Mouse (Mus musculus) stomach, postnatal 0 days (tissue): ENCODE data around the gene Pan2. TPM values are rescaled to one million over a fixed set of nuclear protein-coding genes. Genes with fewer than 3 reads are reported as not detected.
A peak's percentile ranks its signal among the peaks of the same experiment; 100 is the strongest.

Source experiments
- ATAC-seq: fragments of 200-750 bp; cut with Nextera tagmentation; 2 replicates; pipeline ENCODE4 v1.8.0; 2017; ENCODE audit not compliant: low FRiP score, low TSS enrichment
- DNase-seq: peaks from one replicate; pipeline ENCODE4 v3.0.0-alpha.2; 2016; ENCODE audit warnings: low spot score
- H3K27ac ChIP-seq: fragments of 300-500 bp; sonication (generic); replicated peaks from 2 replicates; pipeline ENCODE4 v1.5.1; 2014; ENCODE audit warnings: mild to moderate bottlenecking, control low read depth
- H3K27me3 ChIP-seq: fragments of 300-500 bp; sonication (generic); 2 replicates; pipeline ENCODE4 v1.6.1; 2014; ENCODE audit warnings: low read length; ENCODE audit not compliant: control insufficient read depth, insufficient read depth
- H3K36me3 ChIP-seq: fragments of 300-500 bp; sonication (generic); 2 replicates; pipeline ENCODE4 v1.6.1; 2014; ENCODE audit warnings: low read length, mixed read lengths; ENCODE audit not compliant: control insufficient read depth, insufficient read depth
- H3K4me1 ChIP-seq: fragments of 300-500 bp; sonication (generic); replicated peaks from 2 replicates; pipeline ENCODE4 v1.6.1; 2014; ENCODE audit warnings: antibody characterized with exemption; ENCODE audit not compliant: control insufficient read depth, insufficient read depth
- H3K4me2 ChIP-seq: fragments of 300-500 bp; sonication (generic); replicated peaks from 2 replicates; pipeline ENCODE4 v1.6.1; 2014; ENCODE audit warnings: low read depth, mild to moderate bottlenecking, control low read depth, moderate library complexity
- H3K4me3 ChIP-seq: fragments of 300-500 bp; sonication (generic); 2 replicates; pipeline ENCODE4 v1.5.1; 2014; ENCODE audit warnings: low read depth, low read length, control low read depth
- H3K9ac ChIP-seq: fragments of 300-500 bp; sonication (generic); 2 replicates; pipeline ENCODE4 v1.6.1; 2014; ENCODE audit warnings: mild to moderate bottlenecking, low read length, control low read depth, mixed read lengths
- H3K9me3 ChIP-seq: fragments of 300-500 bp; sonication (generic); 2 replicates; pipeline ENCODE4 v1.6.1; 2016; ENCODE audit warnings: low read length; ENCODE audit not compliant: control insufficient read depth
- CTCF ChIP-seq: IDR thresholded peaks from 2 replicates; pipeline ENCODE4 v1.5.1; 2016; ENCODE audit warnings: antibody characterized with exemption, low read depth, mild to moderate bottlenecking, moderate library complexity
- EP300 ChIP-seq: optimal IDR thresholded peaks from 2 replicates; pipeline ENCODE3; 2016; ENCODE audit warnings: antibody characterized with exemption
- WGBS: fragments of 180-500 bp; shearing (Covaris S2); extraction: QIAGEN DNeasy Blood & Tissue Kit; methylation state at CpG from one replicate; pipeline ENCODE4 v1.1.7; 2014; 5-methylcytosine and 5-hydroxymethylcytosine counted together
- polyA plus RNA-seq: library from polyadenylated mRNA; unstranded; fragments of >200 nt; fragmentation: Nextera tagmentation; extraction: Ambion mirVana; gene quantifications from 2 replicates; pipeline ENCODE4 v1.2.1, GENCODE M21; 2015

The Pan2 gene
- polyA plus RNA-seq, 1 experiment from 2014 or later, result 12.6 TPM

DNA sequence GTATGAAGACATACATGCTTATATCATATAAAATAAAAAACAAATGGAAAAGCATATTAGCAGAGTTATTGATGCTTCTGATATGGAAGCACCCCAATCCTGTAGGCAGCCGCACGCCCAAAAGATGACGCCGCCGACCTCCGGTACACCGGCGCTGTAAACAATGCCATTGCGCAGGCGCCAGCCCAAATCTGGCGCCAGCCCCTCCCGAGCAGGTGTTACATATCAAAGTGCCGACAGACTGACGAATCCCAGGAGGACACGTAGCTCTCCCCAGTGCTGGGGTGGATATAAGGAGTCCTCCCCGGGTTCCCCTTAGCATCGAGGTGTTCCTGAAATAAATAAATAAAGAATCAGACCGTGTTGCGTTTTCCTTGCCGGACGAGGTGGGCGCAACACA is 40.8 kb upstream of the Pan2 start:
- H3K27me3 ChIP-seq, result no peaks in the 10 kb centered on the region
- no peak overlapping the region for H3K9ac ChIP-seq
- TF ChIP-seq EP300, result no peak
- TF ChIP-seq CTCF, result no peak
- no peaks in the 10 kb centered on the region for H3K4me1 ChIP-seq
- no peak overlapping the region for H3K27ac ChIP-seq
- no peaks in the 10 kb centered on the region for H3K9me3 ChIP-seq
- no peak for ATAC-seq
- 77% methylated on average over 22 of the region's 22 CpGs for WGBS
- no peak overlapping the region for H3K4me3 ChIP-seq
- H3K36me3 ChIP-seq, result no peaks in the 10 kb centered on the region
- DNase-seq, result no peak
- no peak overlapping the region for H3K4me2 ChIP-seq

DNA sequence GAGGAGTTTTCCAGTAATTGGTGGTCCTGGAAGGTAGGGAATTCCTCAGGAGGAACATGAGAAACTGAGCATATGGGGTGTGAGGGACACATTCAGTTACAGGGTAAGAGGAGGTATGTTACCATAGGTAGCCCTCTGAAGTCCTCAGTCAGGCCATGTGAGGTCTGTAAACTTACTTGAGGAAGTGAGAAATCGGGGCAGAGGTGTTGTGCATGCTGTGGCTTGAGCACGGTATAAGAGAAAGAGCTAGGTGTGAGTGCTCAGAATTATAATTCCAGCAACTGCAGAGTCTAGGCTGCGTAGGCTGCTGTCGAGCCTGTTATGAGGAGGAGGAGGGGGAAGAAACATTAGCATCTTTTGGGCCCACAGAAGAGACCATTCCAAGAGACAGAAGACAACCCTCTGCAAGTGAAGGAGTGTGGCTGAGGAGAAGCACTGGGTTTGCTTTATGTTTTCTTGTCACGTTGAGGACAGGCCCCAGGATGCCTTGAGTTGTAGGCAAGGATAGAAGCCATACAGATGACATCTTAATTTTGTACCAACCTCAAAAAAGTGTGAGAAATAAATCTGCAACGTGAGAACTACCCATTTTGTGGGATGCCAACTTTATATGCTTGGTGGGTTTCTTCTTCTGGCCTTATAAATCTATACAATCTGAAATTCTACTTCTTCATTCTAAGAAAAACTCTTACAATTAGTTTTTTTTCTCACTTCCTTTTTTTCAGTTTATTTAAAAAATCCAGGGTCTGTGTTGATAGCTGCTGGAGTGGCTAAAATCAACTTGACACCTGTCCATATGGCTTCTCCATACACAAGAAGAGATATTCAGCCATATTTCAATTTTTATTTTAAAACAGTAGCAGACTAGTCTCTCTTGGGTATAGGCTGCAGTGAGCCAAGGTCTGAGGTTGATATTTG is 39.5 kb upstream of the Pan2 start:
- Histone ChIP-seq H3K9ac (no peak overlapping the region), H3K4me3 (no peak overlapping the region), H3K4me2 (no peak overlapping the region), H3K36me3 (no peaks in the 10 kb centered on the region), H3K27me3 (no peaks in the 10 kb centered on the region), H3K27ac (no peak overlapping the region), H3K9me3 (no peaks in the 10 kb centered on the region), H3K4me1 (no peaks in the 10 kb centered on the region)
- 66% methylated on average over 6 of the region's 6 CpGs for whole genome bisulfite sequencing
- ATAC-seq, result no peak
- TF ChIP-seq CTCF, result no peak
- TF ChIP-seq EP300, result no peak
- no peak for DNase-seq

DNA sequence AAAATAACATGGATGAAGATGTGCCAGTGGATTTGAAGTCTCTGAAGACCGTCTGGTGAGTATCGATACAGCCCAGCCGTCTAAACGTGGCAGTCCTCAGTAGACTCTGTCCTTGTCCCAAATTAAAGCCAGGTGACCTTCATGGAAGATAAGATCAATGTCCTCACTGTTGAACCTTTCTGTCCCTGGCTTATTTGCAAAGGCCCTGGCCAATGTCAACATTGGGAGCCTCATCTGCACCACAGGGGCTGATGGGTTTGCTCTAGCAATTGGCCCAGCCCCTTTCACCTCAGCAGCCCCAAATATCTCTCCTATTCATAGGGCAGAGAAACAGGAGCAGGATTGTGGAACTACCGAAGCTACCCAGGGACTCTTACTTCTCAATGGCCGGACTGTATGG is 34.8 kb upstream of the Pan2 start, which contains the start of gene Apof:
Gene Apof (plus strand): TSS at position 301 of the 400 bp plus-strand sequence.
- WGBS, result 72% methylated on average over 6 of the region's 6 CpGs
- TF ChIP-seq EP300 (no peak), CTCF (no peak)
- ATAC-seq (no peak), DNase-seq (no peak)
- H3K4me2 ChIP-seq, result no peak within 1 kb of the TSS
- H3K9ac ChIP-seq, result no peak within 1 kb of the TSS
- H3K36me3 ChIP-seq, result no peaks in the 10 kb centered on the region
- H3K27me3 ChIP-seq, result no peaks in the 10 kb centered on the region
- H3K4me1 ChIP-seq, result no peaks in the 10 kb centered on the region; the same call in 1 of the 2 replicates
- no peak within 1 kb of the TSS for H3K27ac ChIP-seq
- no peak within 1 kb of the TSS for H3K4me3 ChIP-seq
- no peaks in the 10 kb centered on the region for H3K9me3 ChIP-seq

DNA sequence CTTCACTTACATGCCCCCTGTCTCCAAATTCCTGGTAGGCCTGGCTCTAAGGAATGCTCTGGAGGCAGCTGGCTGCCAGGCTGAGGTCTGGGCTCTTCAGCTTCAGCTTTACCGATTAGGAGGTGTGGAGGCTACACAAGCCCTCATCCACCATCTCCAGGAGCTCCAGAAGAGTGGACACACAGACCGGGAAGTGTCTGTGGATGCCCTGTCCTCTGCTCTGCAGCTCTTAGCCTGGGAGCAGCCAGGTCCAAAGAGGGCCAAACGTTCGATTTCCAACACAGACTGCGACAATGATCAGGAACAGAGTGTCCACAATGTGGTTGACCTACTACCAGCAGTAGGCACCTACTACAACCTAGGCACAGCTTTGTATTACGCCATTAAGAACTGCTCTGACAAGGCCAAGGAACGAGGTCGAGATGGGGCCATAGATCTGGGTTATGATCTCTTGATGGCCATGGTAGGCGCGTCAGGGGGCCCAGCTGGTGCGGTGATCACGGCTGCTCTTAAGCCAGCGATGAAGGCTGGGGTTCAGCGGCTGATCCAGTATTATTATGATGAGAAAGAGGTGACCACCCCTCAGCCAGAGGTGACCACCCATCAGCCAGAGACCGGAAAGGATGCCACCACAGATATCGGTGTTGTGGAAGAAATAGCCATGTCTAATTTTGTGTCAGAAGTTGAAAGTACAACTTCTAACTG is 33.8 kb upstream of the Pan2 start:
- no peak for ATAC-seq
- H3K27ac ChIP-seq, result 0 out of 2 replicates have a peak overlapping the region, but pooled peaks have one; percentile 8
- H3K27me3 ChIP-seq, result no peaks in the 10 kb centered on the region
- H3K4me1 ChIP-seq, result no peaks in the 10 kb centered on the region; the same call in 1 of the 2 replicates
- no peak for TF ChIP-seq EP300
- H3K36me3 ChIP-seq, result no peaks in the 10 kb centered on the region
- 90% methylated on average over 16 of the region's 16 CpGs for WGBS
- no peak for DNase-seq
- no peak overlapping the region for H3K9ac ChIP-seq
- H3K4me3 ChIP-seq, result peak overlapping the region; percentile 84
- peak overlapping the region; percentile 64 for H3K4me2 ChIP-seq
- H3K9me3 ChIP-seq, result no peaks in the 10 kb centered on the region

DNA sequence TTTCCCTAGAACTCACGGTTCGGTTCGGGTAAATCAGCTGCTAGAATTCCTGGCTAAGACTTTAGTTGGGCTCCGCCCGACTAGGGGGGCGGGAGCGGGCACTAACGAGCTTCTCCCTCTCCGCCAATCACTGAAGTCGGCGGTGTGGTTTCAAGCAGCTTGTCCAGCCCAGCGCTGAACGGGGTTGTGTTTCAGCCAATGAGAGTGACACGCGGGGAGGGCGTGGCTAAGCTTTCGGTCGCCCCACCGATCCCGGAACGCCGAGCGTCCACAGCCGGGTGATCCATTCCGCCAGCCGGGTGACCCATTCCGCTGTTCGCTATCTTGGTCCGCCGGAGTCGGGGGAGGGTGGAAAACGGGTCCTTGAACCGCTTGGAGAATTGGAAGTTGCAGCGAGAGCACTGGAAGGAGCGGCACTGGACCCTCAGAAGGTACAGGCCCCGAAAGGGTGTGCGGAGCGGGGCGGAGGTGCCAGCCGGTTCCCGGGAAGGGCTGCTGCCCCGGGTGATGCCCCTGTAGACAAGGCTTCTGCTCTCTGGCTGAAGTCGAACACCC is 32.8 kb upstream of the Pan2 start, which contains the start of gene Stat2:
Gene Stat2 (plus strand): TSS at position 273 of the 555 bp plus-strand sequence.
- no peaks in the 10 kb centered on the region; the same call in 1 of the 2 replicates for H3K4me1 ChIP-seq

More for the DNA sequence above, 32.8 kb upstream of the Pan2 start, which contains the start of gene Stat2:
- Histone ChIP-seq H3K4me3 (peak within 1 kb of the TSS; percentile 84), H3K9ac (peak within 1 kb of the TSS; percentile 76), H3K27ac (peak within 1 kb of the TSS; percentile 85), H3K36me3 (no peaks in the 10 kb centered on the region), H3K4me2 (peak within 1 kb of the TSS; percentile 64), H3K27me3 (no peaks in the 10 kb centered on the region), H3K9me3 (no peaks in the 10 kb centered on the region)
- ATAC-seq (peak; percentile 99), DNase-seq (peak; percentile 99)
- TF ChIP-seq EP300, result peak; percentile 84
- TF ChIP-seq CTCF, result no peak
- under 1% methylated on average over 42 of the region's 43 CpGs for WGBS
